Mouse (Mus musculus): ENCODE data around the gene Sgce.

Gene Sgce

GRCm38 (mm10) chr6:4634804-4635203, 112.2 kb downstream of the Sgce start:
- no peak for DNase-seq

DNA sequence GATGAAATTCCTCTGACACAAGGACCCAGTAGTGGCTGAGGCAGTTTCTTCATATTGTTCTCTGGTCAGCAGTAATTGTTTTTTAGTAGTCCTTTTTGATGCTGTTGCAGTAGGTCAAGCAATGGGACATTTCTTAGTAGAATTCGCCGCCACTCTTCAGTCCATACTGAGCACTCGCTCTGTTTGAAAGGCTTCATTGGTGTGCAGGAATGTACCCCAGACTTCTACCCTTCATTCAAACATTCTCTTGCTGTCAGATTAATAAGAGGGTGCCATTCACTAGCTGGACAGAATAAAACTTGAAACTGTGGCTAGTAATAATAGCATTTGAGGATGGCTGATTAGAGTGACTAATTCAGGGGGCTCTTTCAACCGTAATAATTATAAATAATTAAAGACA, 113.8 kb downstream of the Sgce start:
- no peak for DNase-seq

- no peak for DNase-seq
Measured at GRCm38 (mm10) chr6:4631464-4631863, 115.5 kb downstream of the Sgce start.

All from thymus, postnatal 25 days (tissue).